Mouse (Mus musculus) gastrocnemius, postnatal 36 days (tissue): ENCODE results near the gene Tmem259. TPM values are rescaled to one million over a fixed set of nuclear protein-coding genes. Genes with fewer than 3 reads are reported as not detected.

ENCODE experiments used
- DNase-seq, 2 experiments: peaks; one replicate each; pipeline ENCODE4 v3.0.0; 2022
- intact Hi-C: fragments of 180-260 bp; cut with DNase I; formaldehyde crosslinking; loops from one replicate; pipeline ENCODE4 v1.15.1; 2025
- total RNA-seq, 2 experiments: library from RNA; stranded (reverse); gene quantifications; 2 replicates each; pipeline ENCODE4 v1.2.3; 2021

Tmem259 gene
- total RNA-seq, 2 experiments from 2014 or later, result 71.5 to 72.4 TPM

- no peak for DNase-seq
- intact Hi-C loops, result loop anchor here (5.0 kb wide), 1 partner anchor 123 kb away; no protein-coding TSS in a partner anchor
These were observed 5.2 kb upstream of the Tmem259 start for GRCm38 (mm10) chr10:79989272-79989786.

- DNase-seq, result peak; percentile 36 to 44
- intact Hi-C loops, result loop anchor here (5.0 kb wide), 1 partner anchor 124 kb away; no protein-coding TSS in a partner anchor
These were observed 4.6 kb upstream of the Tmem259 start, which contains the start of gene Cnn2 for GRCm38 (mm10) chr10:79988506-79989271. TSS of gene Cnn2 (plus strand) at chr10:79988584.

- DNase-seq, result no peak
- intact Hi-C loops, result loop anchor here (5.0 kb wide), 1 partner anchor 124 kb away; no protein-coding TSS in a partner anchor
These were observed 3.8 kb upstream of the Tmem259 start for GRCm38 (mm10) chr10:79987771-79988505.

GRCm38 (mm10) chr10:79986963-79987362, 2.8 kb upstream of the Tmem259 start:
- peak; percentile 76 to 85 for DNase-seq
- intact Hi-C loops, result loop anchor here (5.0 kb wide), 1 partner anchor 125 kb away; no protein-coding TSS in a partner anchor

- DNase-seq, result peak; percentile 50
- intact Hi-C loops, result loop anchor here (5.0 kb wide), 1 partner anchor 126 kb away; no protein-coding TSS in a partner anchor
These were observed 2.2 kb upstream of the Tmem259 start for GRCm38 (mm10) chr10:79986232-79986878.

GRCm38 (mm10) chr10:79985334-79986231, 1.5 kb upstream of the Tmem259 start:
- peak in 1 of 2 experiments; percentile 59 for DNase-seq
- intact Hi-C loops, result loop anchor here (5.0 kb wide), 1 partner anchor 127 kb away; no protein-coding TSS in a partner anchor

- intact Hi-C loops, result loop anchor here (5.0 kb wide), 1 partner anchor 127 kb away; no protein-coding TSS in a partner anchor
- peak; percentile 94 for DNase-seq
These were observed 741 bp upstream of the Tmem259 start for GRCm38 (mm10) chr10:79984871-79985270.

GRCm38 (mm10) chr10:79983670-79984069, 460 bp downstream of the Tmem259 start:
- DNase-seq, result peak; percentile 45 to 49
- intact Hi-C loops, result no loop called here

GRCm38 (mm10) chr10:79983205-79983604, 925 bp downstream of the Tmem259 start:
- intact Hi-C loops, result no loop called here
- no peak for DNase-seq

GRCm38 (mm10) chr10:79979401-79980155, 4.6 kb downstream of the Tmem259 start:
- intact Hi-C loops, result loop anchor here (2.0 kb wide), 1 partner anchor 15 kb away; no protein-coding TSS in a partner anchor
- no peak for DNase-seq

GRCm38 (mm10) chr10:79978061-79978460, 6.1 kb downstream of the Tmem259 start:
- DNase-seq, result no peak
- intact Hi-C loops, result no loop called here

- intact Hi-C loops, result no loop called here
- DNase-seq, result no peak
These were observed 6.8 kb downstream of the Tmem259 start for GRCm38 (mm10) chr10:79977324-79977723.

- DNase-seq, result no peak
- intact Hi-C loops, result no loop called here
These were observed 7.4 kb downstream of the Tmem259 start for GRCm38 (mm10) chr10:79976722-79977107.

- no peak for DNase-seq
- intact Hi-C loops, result no loop called here
These were observed 7.9 kb downstream of the Tmem259 start for GRCm38 (mm10) chr10:79976071-79976721.

- DNase-seq, result no peak
- intact Hi-C loops, result no loop called here
These were observed 9.5 kb downstream of the Tmem259 start for GRCm38 (mm10) chr10:79974668-79975067.

- DNase-seq, result no peak
- intact Hi-C loops, result no loop called here
These were observed 10.0 kb downstream of the Tmem259 start for GRCm38 (mm10) chr10:79974087-79974486.

- DNase-seq, result no peak
- intact Hi-C loops, result no loop called here
These were observed 11.3 kb downstream of the Tmem259 start for GRCm38 (mm10) chr10:79972831-79973230.

GRCm38 (mm10) chr10:79971183-79971497, 13.0 kb downstream of the Tmem259 start:
- DNase-seq, result no peak
- intact Hi-C loops, result no loop called here
